Mouse (Mus musculus): ENCODE data around the gene Col6a4. TPM values are rescaled to one million over a fixed set of nuclear protein-coding genes. Genes with fewer than 3 reads are reported as not detected.

Col6a4 gene
- total RNA-seq, 2 experiments from 2014 or later = 0.76 to 2.1 TPM

- TF ChIP-seq CTCF (conservative IDR thresholded peaks at IDR 0.05) = no peak
- no peak for DNase-seq (ENCODE audit: low spot score in 2 of 2)
- H3K4me3 ChIP-seq = no peak overlapping the region
- H3K27ac ChIP-seq = no peak overlapping the region
These were observed 122.8 kb downstream of the Col6a4 start for GRCm38 (mm10) chr9:105973736-105974135.

DNA sequence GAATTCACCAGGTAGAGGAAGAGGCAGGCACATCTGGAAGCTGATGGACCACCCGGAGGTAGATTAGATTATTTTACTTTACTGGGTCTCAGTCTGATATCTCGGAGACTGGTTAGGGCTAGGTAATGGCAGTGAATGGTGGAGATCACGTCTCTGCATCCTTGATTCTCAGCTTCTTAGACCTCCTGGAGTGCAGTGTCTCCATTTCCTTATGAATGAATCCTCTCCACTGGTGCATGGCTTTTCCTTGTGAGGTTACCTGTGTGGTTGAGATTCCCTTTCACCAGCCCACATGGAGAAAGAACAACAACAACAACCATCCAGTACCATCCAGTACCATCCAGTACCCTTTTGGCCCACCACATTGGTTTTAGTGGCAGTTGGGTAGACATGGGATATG lies 124.6 kb downstream of the Col6a4 start:
- Histone ChIP-seq H3K27ac (no peak overlapping the region), H3K4me3 (no peak overlapping the region)
- TF ChIP-seq CTCF (conservative IDR thresholded peaks at IDR 0.05) = no peak
- no peak for DNase-seq (ENCODE audit: low spot score in 2 of 2)

DNA sequence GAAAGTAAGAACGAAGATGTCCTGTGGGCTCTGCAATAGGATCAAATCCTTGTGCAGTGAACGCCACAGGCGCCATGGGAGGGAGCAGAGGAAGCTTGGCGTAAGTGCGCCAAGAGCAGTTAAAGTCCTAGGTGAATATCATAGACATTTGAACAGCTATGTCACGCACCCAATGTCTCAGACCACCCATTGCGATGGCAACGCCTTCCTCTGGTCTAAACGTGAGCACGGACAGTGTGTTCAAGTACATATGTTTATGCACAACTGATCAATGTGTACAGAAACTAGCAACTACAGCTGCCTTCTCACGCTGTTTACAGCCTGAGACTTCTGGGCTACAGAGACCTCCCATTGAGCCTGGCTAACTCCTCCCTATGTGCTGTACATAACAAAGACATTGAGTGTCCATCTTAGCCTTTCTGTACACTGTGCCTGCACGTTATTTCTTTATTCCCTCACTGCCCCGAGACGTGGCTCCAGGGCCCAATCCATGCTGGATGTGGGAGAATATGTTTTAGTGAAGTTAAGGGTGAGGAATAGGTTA lies 125.2 kb downstream of the Col6a4 start:
- no peak overlapping the region for H3K4me3 ChIP-seq
- TF ChIP-seq CTCF (conservative IDR thresholded peaks at IDR 0.05) = no peak
- DNase-seq (ENCODE audit: low spot score in 2 of 2) = no peak
- no peak overlapping the region for H3K27ac ChIP-seq

DNA sequence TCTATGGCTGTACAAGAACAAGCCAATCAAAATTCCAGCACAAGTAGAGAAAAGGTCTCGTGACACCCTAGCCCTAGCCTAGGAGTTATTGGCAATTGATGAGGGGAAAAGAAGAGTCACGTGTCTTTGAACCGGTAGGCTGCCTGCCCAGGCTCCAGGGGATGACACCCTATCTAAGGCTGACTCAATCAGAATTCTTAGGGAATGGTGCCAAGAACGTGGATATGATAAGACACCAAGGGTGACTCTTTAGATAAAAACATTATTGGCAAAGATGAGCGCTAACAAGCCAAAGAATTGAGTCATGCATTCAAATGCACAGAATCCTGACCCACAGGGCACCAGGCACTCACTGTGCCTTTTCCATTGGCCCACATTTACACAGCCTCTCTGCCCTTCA lies 125.7 kb downstream of the Col6a4 start:
- Histone ChIP-seq H3K4me3 (no peak overlapping the region), H3K27ac (no peak overlapping the region)
- TF ChIP-seq CTCF (conservative IDR thresholded peaks at IDR 0.05) = no peak
- no peak for DNase-seq (ENCODE audit: low spot score in 2 of 2)

GRCm38 (mm10) chr9:105967976-105968375 lies 128.6 kb downstream of the Col6a4 start:
- DNase-seq (ENCODE audit: low spot score in 2 of 2) = no peak
- Histone ChIP-seq H3K4me3 (no peak overlapping the region), H3K27ac (no peak overlapping the region)
- no peak for TF ChIP-seq CTCF (conservative IDR thresholded peaks at IDR 0.05)

- Histone ChIP-seq H3K27ac (no peak within 1 kb of the TSS), H3K4me3 (no peak within 1 kb of the TSS)
- TF ChIP-seq CTCF (conservative IDR thresholded peaks at IDR 0.05) = no peak
- no peak for DNase-seq (ENCODE audit: low spot score in 2 of 2)
These were observed 136.1 kb downstream of the Col6a4 start, which contains the start of gene Col6a5 for GRCm38 (mm10) chr9:105960533-105960932. Col6a5 (minus strand) TSS chr9:105960643.

- Histone ChIP-seq H3K4me3 (no peak overlapping the region), H3K27ac (no peak overlapping the region)
- no peak for TF ChIP-seq CTCF (conservative IDR thresholded peaks at IDR 0.05)
These were observed 137.5 kb downstream of the Col6a4 start for GRCm38 (mm10) chr9:105959116-105959515.

GRCm38 (mm10) chr9:105949755-105950154 lies 146.8 kb downstream of the Col6a4 start:
- TF ChIP-seq CTCF (conservative IDR thresholded peaks at IDR 0.05) = 0 out of 2 replicates have a peak, but pooled peaks have one; percentile 13
- Histone ChIP-seq H3K4me3 (no peak overlapping the region), H3K27ac (no peak overlapping the region)
- peak in 1 of 2 experiments; percentile 19 for DNase-seq (ENCODE audit: low spot score in 2 of 2)

More at GRCm38 (mm10) chr9:105959116-105959515, 137.5 kb downstream of the Col6a4 start:
- no peak for DNase-seq (ENCODE audit: low spot score in 2 of 2)

GRCm38 (mm10) chr9:105947577-105947976 lies 149.0 kb downstream of the Col6a4 start:
- no peak for TF ChIP-seq CTCF (conservative IDR thresholded peaks at IDR 0.05)
- DNase-seq (ENCODE audit: low spot score in 2 of 2) = peak; percentile 53 to 73
- H3K27ac ChIP-seq = peak overlapping the region; percentile 72
- no peak overlapping the region for H3K4me3 ChIP-seq

Other genes starting within 250 kb of the Col6a4 start
- gene Col6a5, start 136.1 kb downstream of the Col6a4 start, total RNA-seq (2021) = under 1 TPM; 0.39 to 0.64 TPM
- 1 to 10 TPM; 4.2 TPM for gene Glyctk, start 61.4 kb upstream of the Col6a4 start, total RNA-seq (2021)
- gene Wdr82, start 74.1 kb upstream of the Col6a4 start, total RNA-seq (2021) = 100 to 1,000 TPM; 134 TPM
- 10 to 100 TPM; 19.4 to 21.8 TPM for gene Ppm1m, start 103.0 kb upstream of the Col6a4 start, total RNA-seq (2021)
- 10 to 100 TPM; 52.4 to 58.9 TPM for gene Twf2, start 106.3 kb upstream of the Col6a4 start, total RNA-seq (2021)
- 1 to 10 TPM; 1.4 to 1.5 TPM for gene Tlr9, start 125.8 kb upstream of the Col6a4 start, total RNA-seq (2021)
- gene Alas1, start 151.9 kb upstream of the Col6a4 start, total RNA-seq (2021) = 100 to 1,000 TPM; 149 to 154 TPM
- gene Poc1a, start 184.3 kb upstream of the Col6a4 start, total RNA-seq (2021) = 10 to 100 TPM in 1 of 2 experiments, 1 to 10 TPM in 1; 8.6 to 14.5 TPM